Mouse (Mus musculus): Measurements from ENCODE around the gene Apip.
A peak's percentile ranks its signal among the peaks of the same experiment; 100 is the strongest.

The Apip gene

GRCm38 (mm10) chr2:103073219-103073982 lies at the start of gene Apip, which contains the start of gene Pdhx:
Gene Apip (plus strand): TSS chr2:103073675.
Gene Pdhx (minus strand): TSS chr2:103073513.
- DNase-seq (ENCODE audit: low spot score in 2 of 2): peak; percentile 100

GRCm38 (mm10) chr2:103037831-103038230 lies 35.6 kb upstream of the Apip start:
- DNase-seq (ENCODE audit: low spot score in 2 of 2): no peak

DNA sequence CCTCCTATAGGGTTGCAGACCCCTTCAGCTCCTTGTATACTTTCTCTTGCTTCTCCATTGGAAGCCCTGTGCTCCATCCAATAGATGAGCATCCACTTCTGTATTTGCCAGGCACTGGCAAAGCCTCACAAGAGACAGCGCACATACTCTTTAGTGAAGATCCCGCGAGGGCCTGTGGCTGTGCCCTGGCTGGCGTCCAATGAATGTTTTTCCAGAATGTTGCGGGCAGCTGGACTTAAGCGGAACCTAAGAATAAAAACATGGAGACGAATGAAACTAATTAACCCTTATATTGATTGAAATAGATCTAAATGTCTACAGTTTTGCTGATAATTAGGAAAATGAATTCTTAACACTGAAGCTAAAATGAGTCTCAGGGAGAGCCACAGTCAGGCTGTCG lies 32.6 kb upstream of the Apip start:
- DNase-seq (ENCODE audit: low spot score in 2 of 2): no peak

GRCm38 (mm10) chr2:103045286-103045685 lies 28.2 kb upstream of the Apip start:
- DNase-seq (ENCODE audit: low spot score in 2 of 2): no peak

- no peak for DNase-seq (ENCODE audit: low spot score in 2 of 2)
These were observed 21.3 kb upstream of the Apip start for GRCm38 (mm10) chr2:103051937-103052893.

- no peak for DNase-seq (ENCODE audit: low spot score in 2 of 2)
These were observed 17.7 kb upstream of the Apip start for GRCm38 (mm10) chr2:103055820-103056219.

DNA sequence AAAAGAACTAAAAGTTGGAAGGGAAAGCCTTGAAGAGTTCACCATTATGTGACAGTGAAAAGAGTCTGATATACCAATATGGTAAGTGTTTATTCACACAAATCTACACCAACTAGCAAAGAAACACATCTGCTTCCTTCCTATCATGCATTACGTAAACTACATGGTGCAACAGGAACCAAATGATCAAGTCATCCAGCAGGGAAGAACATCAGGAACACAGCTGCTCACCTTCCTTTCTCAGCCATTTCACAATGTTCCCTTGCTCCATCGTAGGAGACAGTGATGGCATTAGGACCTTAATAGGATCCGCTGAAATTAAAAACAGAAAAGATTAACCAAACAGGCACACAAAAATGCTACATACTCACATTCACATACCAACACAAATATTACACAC lies 15.2 kb upstream of the Apip start:
- no peak for DNase-seq (ENCODE audit: low spot score in 2 of 2)

GRCm38 (mm10) chr2:103062865-103063264 lies 10.6 kb upstream of the Apip start:
- DNase-seq (ENCODE audit: low spot score in 2 of 2): peak in 1 of 2 experiments; percentile 37

GRCm38 (mm10) chr2:103066683-103067551 lies 6.6 kb upstream of the Apip start:
- no peak for DNase-seq (ENCODE audit: low spot score in 2 of 2)

- DNase-seq (ENCODE audit: low spot score in 2 of 2): no peak
These were observed 5.8 kb upstream of the Apip start for GRCm38 (mm10) chr2:103067552-103068207.

- DNase-seq (ENCODE audit: low spot score in 2 of 2): no peak
These were observed 4.9 kb upstream of the Apip start for GRCm38 (mm10) chr2:103068602-103069001.

- no peak for DNase-seq (ENCODE audit: low spot score in 2 of 2)
These were observed 3.6 kb upstream of the Apip start for GRCm38 (mm10) chr2:103069752-103070405.

DNA sequence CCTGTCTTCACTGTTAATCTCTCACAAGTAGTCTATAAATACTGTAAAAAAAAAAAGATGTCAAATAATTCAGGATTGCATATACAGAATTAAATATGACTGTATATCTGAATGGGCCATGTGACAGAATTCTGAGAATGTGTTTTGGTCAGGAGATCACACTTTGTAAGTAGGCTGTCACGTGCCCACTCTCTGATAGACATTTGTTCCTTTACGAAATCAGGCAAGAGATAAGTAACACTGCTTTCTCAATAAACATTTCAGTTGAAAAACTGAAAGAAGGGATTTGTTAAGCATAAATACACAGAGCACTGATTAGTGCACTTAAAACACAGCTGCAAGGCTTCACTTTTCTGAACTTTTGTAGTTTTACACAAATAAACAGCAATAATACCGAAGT lies 2.9 kb upstream of the Apip start:
- no peak for DNase-seq (ENCODE audit: low spot score in 2 of 2)

DNA sequence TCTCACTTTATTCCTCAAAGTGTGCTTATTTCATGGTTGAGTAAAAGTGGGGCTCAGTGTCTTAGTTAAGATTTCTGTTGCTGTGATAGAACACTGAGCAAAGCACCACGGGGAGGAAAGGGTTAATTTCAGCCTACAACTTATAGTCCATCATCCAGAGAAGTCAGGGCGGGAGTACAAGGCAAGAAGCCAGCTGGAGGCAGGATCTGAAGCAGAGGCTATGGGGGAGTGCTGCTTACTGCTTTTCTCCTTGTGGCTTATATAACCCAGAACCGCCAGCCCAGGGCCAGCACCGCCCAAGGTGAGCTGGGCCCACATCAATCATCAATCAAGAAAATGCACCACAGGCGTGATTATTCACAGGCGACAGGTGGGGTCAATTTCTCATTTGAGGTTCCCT lies 7.6 kb downstream of the Apip start:
- DNase-seq (ENCODE audit: low spot score in 2 of 2): no peak

DNA sequence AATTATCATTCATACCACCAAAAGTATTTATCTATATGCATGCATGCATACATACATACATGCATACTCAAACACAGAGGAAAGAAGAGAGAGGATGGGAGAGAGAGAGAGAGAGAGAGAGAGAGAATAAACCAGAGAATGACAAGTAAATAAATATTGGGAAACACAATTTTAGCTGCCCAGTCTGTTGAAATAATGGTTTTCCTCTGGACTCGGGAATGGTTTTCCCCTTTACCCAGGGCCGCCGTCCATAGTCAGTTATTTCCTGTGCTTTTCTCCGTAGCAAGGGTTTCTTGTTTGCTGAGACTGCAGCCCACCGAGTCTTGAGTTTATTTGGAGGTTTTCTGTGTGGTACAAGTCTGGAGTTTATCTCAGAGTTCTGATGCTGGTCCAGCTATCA lies 8.2 kb downstream of the Apip start:
- DNase-seq (ENCODE audit: low spot score in 2 of 2): no peak

- no peak for DNase-seq (ENCODE audit: low spot score in 2 of 2)
These were observed 9.4 kb downstream of the Apip start for GRCm38 (mm10) chr2:103082853-103083252.

DNA sequence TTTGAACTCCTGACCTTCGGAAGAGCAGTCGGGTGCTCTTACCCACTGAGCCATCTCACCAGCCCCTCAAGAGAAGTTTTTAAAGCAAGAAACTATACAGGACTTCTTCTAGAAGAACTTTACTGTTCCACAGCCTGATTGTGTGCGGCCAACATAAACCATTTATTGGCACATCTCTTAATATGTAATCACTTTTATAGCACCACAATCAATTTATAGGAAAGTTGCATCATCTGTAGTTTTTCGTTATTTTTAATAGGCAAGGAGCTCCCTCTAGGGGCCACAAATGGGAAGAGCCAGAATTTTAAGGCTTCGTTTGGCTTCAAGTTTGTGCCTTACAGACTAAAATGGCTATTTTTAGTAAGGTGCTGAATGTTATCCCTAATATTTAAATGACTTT lies 11.0 kb downstream of the Apip start:
- DNase-seq (ENCODE audit: low spot score in 2 of 2): no peak

DNA sequence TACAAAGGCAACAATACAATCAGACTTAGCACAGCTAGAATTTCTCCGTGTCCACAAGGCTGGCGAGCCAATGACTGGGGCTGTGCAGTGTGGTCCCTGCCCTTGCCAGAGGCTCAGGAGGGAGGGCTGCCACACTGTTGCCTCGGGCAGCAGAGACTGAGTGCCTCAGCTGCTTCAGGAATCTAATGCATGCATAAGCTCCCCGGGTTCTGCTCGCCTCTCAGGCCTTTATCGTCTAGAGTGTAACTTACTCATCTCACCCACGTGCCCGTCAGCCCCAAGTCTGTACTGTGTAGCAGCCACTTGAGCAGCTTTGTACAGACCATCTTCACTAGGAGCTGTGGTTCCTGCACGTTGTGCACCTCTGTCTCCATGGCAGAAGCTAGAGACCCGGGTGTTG lies 12.2 kb downstream of the Apip start:
- DNase-seq (ENCODE audit: low spot score in 2 of 2): no peak

GRCm38 (mm10) chr2:103086432-103086831 lies 13.0 kb downstream of the Apip start:
- DNase-seq (ENCODE audit: low spot score in 2 of 2): no peak

DNA sequence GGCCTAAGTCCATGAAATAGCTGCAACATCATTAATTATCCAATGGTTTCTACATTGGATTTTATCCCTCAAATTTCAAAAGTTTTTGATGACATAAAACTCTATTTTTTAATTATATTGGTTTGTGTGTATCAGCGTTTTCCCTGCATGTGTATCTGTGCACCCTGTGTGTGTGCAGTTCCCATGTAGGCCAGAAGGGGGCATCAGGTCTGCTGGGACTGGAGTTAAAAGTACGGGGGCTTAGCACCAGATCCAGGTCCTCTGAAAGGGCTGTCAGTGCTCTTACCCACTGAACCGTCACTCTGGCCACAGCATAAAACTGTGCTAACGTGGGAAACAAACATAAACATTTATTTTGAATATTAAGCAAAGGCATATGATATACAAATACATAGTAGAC lies 14.6 kb downstream of the Apip start:
- no peak for DNase-seq (ENCODE audit: low spot score in 2 of 2)

DNA sequence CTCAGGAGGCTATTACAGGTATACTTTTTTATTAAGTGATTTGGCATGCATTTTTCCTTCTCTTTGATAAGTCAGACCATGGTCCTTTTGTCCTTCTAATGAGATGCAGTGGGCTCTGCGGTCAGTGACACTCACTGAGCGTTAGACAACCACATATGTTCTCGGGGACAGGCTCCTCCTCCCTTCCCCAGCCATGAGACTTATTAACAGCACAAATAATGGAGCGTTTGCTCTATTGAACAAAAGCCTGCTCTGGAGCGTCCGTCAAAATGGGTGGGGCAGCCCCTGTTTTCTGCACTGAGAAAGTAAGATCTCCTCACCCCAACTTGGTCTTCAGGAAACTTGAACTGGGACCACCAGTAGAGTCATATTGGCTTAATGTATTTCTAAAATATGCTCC lies 16.0 kb downstream of the Apip start:
- no peak for DNase-seq (ENCODE audit: low spot score in 2 of 2)

Data from heart, adult 9 months (tissue).